Mouse (Mus musculus) olfactory bulb, adult 2 months (tissue): ENCODE measurements around the gene Gm20696.

ENCODE experiments used
- CTCF ChIP-seq: fragments of 200-500 bp; IDR thresholded peaks from 2 replicates; pipeline ENCODE4 v1.5.1; 2012; ENCODE audit warnings: low read depth, mild to moderate bottlenecking, low read length, moderate library complexity; ENCODE audit not compliant: insufficient read depth
- POLR2A ChIP-seq: fragments of 200-500 bp; IDR thresholded peaks from 2 replicates; pipeline ENCODE4 v1.6.1; 2012; ENCODE audit warnings: mild to moderate bottlenecking, low read depth, low read length, moderate library complexity; ENCODE audit not compliant: insufficient read depth

- TF ChIP-seq CTCF (no peak), POLR2A (no peak)
These were observed 181.2 kb downstream of the Gm20696 start for GRCm38 (mm10) chr6:99485217-99485883.
